Mouse (Mus musculus) urinary bladder, postnatal 14 days (tissue): ENCODE data around the gene Trp53tg5.

Source experiments
- DNase-seq: peaks from one replicate; pipeline ENCODE4 v3.0.0; 2021; ENCODE audit warnings: low spot score

The Trp53tg5 gene

GRCm38 (mm10) chr2:164432541-164433191, 40.9 kb downstream of the Trp53tg5 start:
- DNase-seq: peak; percentile 54

GRCm38 (mm10) chr2:164431676-164432465, 41.7 kb downstream of the Trp53tg5 start:
- DNase-seq: peak; percentile 82

DNA sequence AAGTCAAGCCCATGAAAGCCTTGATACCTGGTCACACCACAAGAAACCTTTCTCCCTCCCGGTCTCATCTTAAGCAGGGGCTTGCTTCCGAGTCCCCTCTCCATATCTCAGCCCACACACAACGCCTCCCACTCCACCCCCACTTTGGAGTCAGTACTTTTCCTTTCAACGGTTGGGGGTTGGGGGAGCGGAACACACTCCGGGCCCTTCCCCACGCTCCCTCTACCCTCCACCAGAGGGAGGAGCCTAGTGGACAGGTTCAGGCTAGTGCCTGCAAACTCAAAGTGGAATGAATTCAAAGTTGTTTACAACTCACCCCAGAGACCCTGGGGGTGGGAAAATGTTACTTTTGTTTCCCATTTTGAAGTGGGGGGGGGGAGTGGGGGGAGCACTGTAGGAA, 42.8 kb downstream of the Trp53tg5 start:
- peak; percentile 65 for DNase-seq

DNA sequence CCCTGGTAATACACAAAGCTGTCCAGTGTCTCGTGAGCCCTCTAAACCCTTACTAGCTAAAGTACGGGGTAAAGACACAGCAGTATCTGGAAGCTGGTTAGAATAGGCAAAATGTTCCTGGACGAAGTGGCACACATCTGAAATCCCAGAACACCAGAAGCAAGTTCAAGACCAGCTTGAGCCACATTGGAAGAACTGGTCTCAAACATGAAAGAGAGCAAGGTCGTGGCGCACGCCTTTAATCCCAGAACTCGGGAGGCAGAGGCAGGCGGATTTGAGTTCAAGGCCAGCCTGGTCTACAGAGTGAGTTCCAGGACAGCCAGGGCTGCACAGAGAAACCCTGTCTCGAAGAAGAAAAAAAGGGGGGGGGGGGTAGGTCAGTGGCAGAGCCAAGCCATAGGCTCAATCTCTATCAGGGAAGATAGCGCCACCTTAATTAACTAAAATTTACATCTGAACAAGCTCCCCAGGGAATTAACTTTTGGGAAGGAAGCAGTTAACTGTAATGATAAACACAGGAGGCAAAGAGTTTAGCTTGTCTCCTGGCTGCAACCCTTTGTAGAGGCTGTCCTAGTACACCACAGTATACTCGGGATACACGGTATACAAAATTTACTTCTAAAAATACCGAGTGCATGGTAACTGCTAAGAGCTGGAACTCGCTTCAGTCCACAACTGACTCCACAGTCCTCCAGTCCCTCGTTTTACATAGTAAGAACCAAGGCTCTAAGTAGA, 43.5 kb downstream of the Trp53tg5 start:
- DNase-seq: no peak

- no peak for DNase-seq
These were observed 45.1 kb downstream of the Trp53tg5 start for GRCm38 (mm10) chr2:164428451-164428850.

GRCm38 (mm10) chr2:164426952-164427351, 46.6 kb downstream of the Trp53tg5 start:
- DNase-seq: no peak

- DNase-seq: no peak
These were observed 47.4 kb downstream of the Trp53tg5 start for GRCm38 (mm10) chr2:164426121-164426520.

- DNase-seq: no peak
These were observed 48.1 kb downstream of the Trp53tg5 start for GRCm38 (mm10) chr2:164425401-164425800.

GRCm38 (mm10) chr2:164424406-164424805, 49.1 kb downstream of the Trp53tg5 start:
- no peak for DNase-seq

GRCm38 (mm10) chr2:164423464-164423863, 50.1 kb downstream of the Trp53tg5 start:
- DNase-seq: no peak

DNA sequence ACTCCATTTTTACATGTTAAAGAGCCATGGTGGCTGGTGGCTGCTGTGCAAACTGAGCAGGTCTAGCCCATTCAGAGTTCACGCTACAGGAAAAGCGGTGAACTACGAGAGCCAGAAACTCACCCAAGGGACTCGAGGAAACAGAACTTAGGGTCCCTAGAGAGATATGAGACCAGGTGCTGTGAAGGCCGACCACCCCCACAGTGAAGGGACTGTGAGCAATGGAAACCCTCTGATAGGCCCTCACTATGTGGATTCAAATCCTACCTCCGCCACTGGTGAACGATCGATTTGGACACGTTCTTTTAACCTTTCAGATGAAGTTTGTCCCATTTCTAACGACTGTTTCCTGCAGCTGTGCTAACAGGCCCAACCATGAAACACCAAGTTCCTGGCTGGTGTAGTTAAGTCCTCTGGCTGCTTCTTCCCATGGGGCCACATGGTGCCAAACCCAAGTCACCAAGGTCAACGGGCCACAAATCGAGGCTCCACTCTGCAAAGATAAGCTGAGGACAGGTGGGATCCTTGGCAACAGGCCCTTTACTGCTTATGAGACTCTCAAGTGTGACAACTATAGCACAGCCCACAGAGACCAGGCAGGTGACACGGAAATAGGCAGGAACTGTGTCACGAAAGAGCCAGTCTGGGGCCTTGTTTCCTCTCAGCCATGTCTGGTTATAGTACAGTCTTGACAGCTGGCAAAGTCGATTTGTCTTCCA, 50.7 kb downstream of the Trp53tg5 start:
- DNase-seq: no peak

DNA sequence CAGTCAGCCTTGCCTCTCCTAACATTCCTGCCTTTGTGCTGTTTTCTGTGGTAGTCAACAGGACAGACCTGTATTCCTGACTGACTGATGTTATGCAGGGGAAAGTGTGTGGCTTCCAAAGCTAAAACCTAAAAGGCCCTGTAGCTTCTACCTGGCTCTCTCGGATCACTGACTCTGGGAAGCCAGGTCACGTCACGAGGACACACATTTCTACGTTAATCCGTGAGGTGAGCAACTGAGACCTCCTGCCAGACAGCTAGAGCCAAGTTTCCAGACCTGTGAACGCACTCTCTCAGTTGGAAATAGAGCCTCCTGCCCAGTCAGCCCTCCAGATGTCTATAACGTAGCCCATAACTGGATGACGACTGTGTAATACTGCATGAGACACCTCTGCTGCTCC, 51.5 kb downstream of the Trp53tg5 start:
- DNase-seq: no peak

DNA sequence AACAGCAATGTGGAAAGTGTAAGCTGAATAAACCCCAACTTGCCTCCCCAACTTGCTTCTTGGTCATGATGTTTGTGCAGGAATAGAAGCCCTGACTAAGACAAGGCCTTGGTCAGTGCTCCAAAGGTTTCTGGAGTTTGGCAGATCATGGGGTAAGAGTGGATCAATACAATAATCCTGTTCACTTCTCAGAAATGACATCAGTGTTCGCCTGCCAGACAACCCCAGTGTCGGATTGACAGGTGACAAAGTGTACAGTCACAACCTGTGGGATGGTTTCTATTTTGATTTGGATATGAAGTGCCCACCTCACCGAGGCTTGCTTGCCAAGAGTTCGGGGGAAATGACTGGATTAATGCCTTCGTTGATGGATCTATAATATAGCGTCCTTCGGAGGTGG, 52.2 kb downstream of the Trp53tg5 start:
- no peak for DNase-seq
